Mouse (Mus musculus) heart, embryonic 15.5 days (tissue): ENCODE data around the gene Lemd2. TPM values are rescaled to one million over a fixed set of nuclear protein-coding genes. Genes with fewer than 3 reads are reported as not detected.

Source experiments
- ATAC-seq: fragments of 200-750 bp; cut with Nextera tagmentation; replicated peaks from 2 replicates; pipeline ENCODE4 v1.8.0; 2017; ENCODE audit warnings: low read depth, moderate TSS enrichment; ENCODE audit not compliant: insufficient number of reproducible peaks, insufficient read depth, low FRiP score
- H3K27ac ChIP-seq: fragments of 300-500 bp; sonication (generic); 2 replicates; pipeline ENCODE4 v1.5.1; 2015; ENCODE audit warnings: mild to moderate bottlenecking, inconsistent platforms
- H3K27me3 ChIP-seq: fragments of 300-500 bp; sonication (generic); 2 replicates; pipeline ENCODE4 v1.6.1; 2015; ENCODE audit warnings: inconsistent platforms
- H3K36me3 ChIP-seq: fragments of 300-500 bp; sonication (generic); 2 replicates; pipeline ENCODE4 v1.6.1; 2015; ENCODE audit warnings: mild to moderate bottlenecking, inconsistent platforms
- H3K4me1 ChIP-seq: fragments of 300-500 bp; sonication (generic); replicated peaks from 2 replicates; pipeline ENCODE4 v1.6.1; 2015; ENCODE audit warnings: inconsistent platforms
- H3K4me2 ChIP-seq: fragments of 300-500 bp; sonication (generic); 2 replicates; pipeline ENCODE4 v1.6.1; 2015; ENCODE audit warnings: inconsistent platforms, mild to moderate bottlenecking, moderate library complexity
- H3K4me3 ChIP-seq: fragments of 300-500 bp; sonication (generic); 2 replicates; pipeline ENCODE4 v1.5.1; 2015; ENCODE audit warnings: mild to moderate bottlenecking, inconsistent platforms
- H3K9ac ChIP-seq: fragments of 300-500 bp; sonication (generic); 2 replicates; pipeline ENCODE4 v1.6.1; 2015; ENCODE audit warnings: mild to moderate bottlenecking, inconsistent platforms
- H3K9me3 ChIP-seq: fragments of 300-500 bp; sonication (generic); replicated peaks from 2 replicates; pipeline ENCODE4 v1.6.1; 2016; ENCODE audit warnings: inconsistent platforms
- WGBS: fragments of 180-500 bp; shearing (Covaris S2); methylation state at CpG from one replicate; pipeline ENCODE4 v1.1.7; 2015; ENCODE audit warnings: mixed read lengths; 5-methylcytosine and 5-hydroxymethylcytosine counted together
- polyA plus RNA-seq: library from polyadenylated mRNA; unstranded; fragments of >200 nt; fragmentation: Nextera tagmentation; extraction: Ambion mirVana; gene quantifications from 2 replicates; pipeline ENCODE4 v1.2.1, GENCODE M21; 2015

The Lemd2 gene
- polyA plus RNA-seq, 1 experiment from 2014 or later, result 7.2 TPM

GRCm38 (mm10) chr17:27183667-27184292, 20.5 kb downstream of the Lemd2 start:
- Histone ChIP-seq H3K4me3 (no peak overlapping the region), H3K27me3 (peaks cover 4% of the 10 kb centered on the region; the same call in 1 of the 2 replicates), H3K36me3 (no peaks in the 10 kb centered on the region), H3K9ac (no peak overlapping the region), H3K9me3 (no peaks in the 10 kb centered on the region), H3K27ac (no peak overlapping the region), H3K4me1 (no peaks in the 10 kb centered on the region), H3K4me2 (no peak overlapping the region)
- no peak for ATAC-seq
- WGBS, result 86% methylated on average over 12 of the region's 12 CpGs

GRCm38 (mm10) chr17:27182401-27182800, 21.9 kb downstream of the Lemd2 start:
- no peaks in the 10 kb centered on the region for H3K36me3 ChIP-seq
- H3K9ac ChIP-seq, result no peak overlapping the region
- no peak overlapping the region for H3K27ac ChIP-seq
- no peaks in the 10 kb centered on the region for H3K9me3 ChIP-seq
- H3K4me2 ChIP-seq, result no peak overlapping the region
- 74% methylated on average over 5 of the region's 5 CpGs for WGBS
- no peak for ATAC-seq
- H3K4me3 ChIP-seq, result no peak overlapping the region
- H3K4me1 ChIP-seq, result no peaks in the 10 kb centered on the region
- H3K27me3 ChIP-seq, result no peaks in the 10 kb centered on the region

GRCm38 (mm10) chr17:27181666-27182065, 22.6 kb downstream of the Lemd2 start:
- Histone ChIP-seq H3K9ac (no peak overlapping the region), H3K4me3 (no peak overlapping the region), H3K9me3 (no peaks in the 10 kb centered on the region), H3K36me3 (no peaks in the 10 kb centered on the region), H3K4me1 (no peaks in the 10 kb centered on the region), H3K27me3 (no peaks in the 10 kb centered on the region), H3K27ac (no peak overlapping the region), H3K4me2 (no peak overlapping the region)
- WGBS, result 25% methylated on average over 3 of the region's 3 CpGs
- ATAC-seq, result no peak; the same call in 1 of the 2 replicates

- no peaks in the 10 kb centered on the region for H3K27me3 ChIP-seq
- 50% methylated on average over 12 of the region's 12 CpGs for WGBS
These were observed 24.5 kb downstream of the Lemd2 start for GRCm38 (mm10) chr17:27179681-27180280.

GRCm38 (mm10) chr17:27178427-27179177, 25.7 kb downstream of the Lemd2 start:
- Histone ChIP-seq H3K9me3 (no peaks in the 10 kb centered on the region), H3K4me1 (no peaks in the 10 kb centered on the region; the same call in 1 of the 2 replicates), H3K27ac (no peak overlapping the region), H3K4me3 (no peak overlapping the region), H3K27me3 (no peaks in the 10 kb centered on the region), H3K4me2 (no peak overlapping the region), H3K36me3 (no peaks in the 10 kb centered on the region), H3K9ac (no peak overlapping the region)
- no peak for ATAC-seq
- WGBS, result 85% methylated on average over 17 of the region's 17 CpGs

More at GRCm38 (mm10) chr17:27179681-27180280, 24.5 kb downstream of the Lemd2 start:
- no peak overlapping the region for H3K4me3 ChIP-seq
- H3K36me3 ChIP-seq, result no peaks in the 10 kb centered on the region
- no peaks in the 10 kb centered on the region for H3K9me3 ChIP-seq
- no peak overlapping the region for H3K4me2 ChIP-seq
- no peak overlapping the region for H3K27ac ChIP-seq
- no peak for ATAC-seq
- H3K4me1 ChIP-seq, result no peaks in the 10 kb centered on the region; the same call in 1 of the 2 replicates
- H3K9ac ChIP-seq, result no peak overlapping the region

GRCm38 (mm10) chr17:27178019-27178418, 26.2 kb downstream of the Lemd2 start:
- Histone ChIP-seq H3K27ac (no peak overlapping the region), H3K9me3 (no peaks in the 10 kb centered on the region), H3K36me3 (no peaks in the 10 kb centered on the region), H3K4me2 (no peak overlapping the region), H3K9ac (no peak overlapping the region), H3K4me3 (no peak overlapping the region), H3K27me3 (no peaks in the 10 kb centered on the region), H3K4me1 (no peaks in the 10 kb centered on the region; the same call in 1 of the 2 replicates)
- 83% methylated on average over 9 of the region's 9 CpGs for WGBS
- no peak for ATAC-seq

GRCm38 (mm10) chr17:27176754-27177153, 27.5 kb downstream of the Lemd2 start:
- H3K4me2 ChIP-seq, result no peak overlapping the region
- no peaks in the 10 kb centered on the region; the same call in 1 of the 2 replicates for H3K4me1 ChIP-seq
- no peak for ATAC-seq
- H3K4me3 ChIP-seq, result no peak overlapping the region
- no peak overlapping the region for H3K27ac ChIP-seq
- H3K9ac ChIP-seq, result no peak overlapping the region
- H3K36me3 ChIP-seq, result no peaks in the 10 kb centered on the region
- H3K27me3 ChIP-seq, result no peaks in the 10 kb centered on the region
- no peaks in the 10 kb centered on the region for H3K9me3 ChIP-seq
- WGBS, result 90% methylated on average over 4 of the region's 4 CpGs

- 73% methylated on average over 3 of the region's 3 CpGs for WGBS
- H3K9ac ChIP-seq, result no peak overlapping the region
- no peak overlapping the region for H3K4me3 ChIP-seq
- no peak overlapping the region for H3K4me2 ChIP-seq
- no peaks in the 10 kb centered on the region for H3K9me3 ChIP-seq
- H3K27ac ChIP-seq, result no peak overlapping the region
- no peaks in the 10 kb centered on the region for H3K36me3 ChIP-seq
- no peaks in the 10 kb centered on the region; the same call in 1 of the 2 replicates for H3K4me1 ChIP-seq
- H3K27me3 ChIP-seq, result no peaks in the 10 kb centered on the region
- no peak for ATAC-seq
These were observed 28.0 kb downstream of the Lemd2 start for GRCm38 (mm10) chr17:27176287-27176686.

GRCm38 (mm10) chr17:27175196-27175874, 28.9 kb downstream of the Lemd2 start:
- peak; percentile 57; the same call in 1 of the 2 replicates for ATAC-seq
- H3K27me3 ChIP-seq, result no peaks in the 10 kb centered on the region
- no peak overlapping the region for H3K4me3 ChIP-seq
- WGBS, result 50% methylated on average over 14 of the region's 14 CpGs
- no peaks in the 10 kb centered on the region for H3K9me3 ChIP-seq
- no peak overlapping the region for H3K9ac ChIP-seq
- no peaks in the 10 kb centered on the region; the same call in 1 of the 2 replicates for H3K4me1 ChIP-seq
- H3K4me2 ChIP-seq, result no peak overlapping the region
- H3K27ac ChIP-seq, result no peak overlapping the region
- H3K36me3 ChIP-seq, result no peaks in the 10 kb centered on the region

GRCm38 (mm10) chr17:27173715-27174114, 30.6 kb downstream of the Lemd2 start:
- no peak overlapping the region for H3K4me2 ChIP-seq
- ATAC-seq, result no peak
- no peaks in the 10 kb centered on the region for H3K9me3 ChIP-seq
- no peak overlapping the region for H3K9ac ChIP-seq
- H3K36me3 ChIP-seq, result no peaks in the 10 kb centered on the region
- no peaks in the 10 kb centered on the region; the same call in 1 of the 2 replicates for H3K4me1 ChIP-seq
- H3K4me3 ChIP-seq, result no peak overlapping the region
- H3K27me3 ChIP-seq, result no peaks in the 10 kb centered on the region
- 61% methylated on average over 3 of the region's 3 CpGs for WGBS
- no peak overlapping the region for H3K27ac ChIP-seq

GRCm38 (mm10) chr17:27172459-27172858, 31.8 kb downstream of the Lemd2 start:
- H3K9ac ChIP-seq, result no peak overlapping the region
- ATAC-seq, result no peak
- no peak overlapping the region for H3K27ac ChIP-seq
- H3K4me3 ChIP-seq, result no peak overlapping the region
- H3K4me2 ChIP-seq, result no peak overlapping the region
- no peaks in the 10 kb centered on the region for H3K9me3 ChIP-seq
- WGBS, result 80% methylated on average over 9 of the region's 9 CpGs
- H3K27me3 ChIP-seq, result no peaks in the 10 kb centered on the region
- peaks cover 3% of the 10 kb centered on the region; the same call in 1 of the 2 replicates for H3K4me1 ChIP-seq
- no peaks in the 10 kb centered on the region for H3K36me3 ChIP-seq
